Mouse (Mus musculus): ENCODE measurements at regions not wholly inside any gene's neighbourhood (a gene's known extent, or its start where the extent isn't known, plus 50 kb on each side); places are given as distances from the start of the nearest gene placed in this dataset.

GRCm38 (mm10) chr1:160854410-160854809 is 51.8 kb upstream of the Rc3h1 start:
- H3K4me1 ChIP-seq (ENCODE audit: control insufficient read depth in 1 of 2, insufficient read depth in 2 of 2), result no peaks in the 10 kb centered on the region; a peak in 1 of 4 replicates
- no peak overlapping the region for H3K4me2 ChIP-seq (ENCODE audit: insufficient read depth, low read depth, poor library complexity, severe bottlenecking)
- H3K36me3 ChIP-seq (replicated peaks in 1 of 2; ENCODE audit: control insufficient read depth in 1 of 2, insufficient read depth in 1 of 2, low read length in 1 of 2), result no peaks in the 10 kb centered on the region
- H3K79me2 ChIP-seq (replicated peaks; ENCODE audit: control insufficient read depth, extremely low read depth, insufficient read depth, poor library complexity, severe bottlenecking), result no peaks in the 10 kb centered on the region
- TF ChIP-seq ZC3H11A (IDR thresholded peaks at IDR 0.05; ENCODE audit: low read depth, low read length) (peak; percentile 11; the same call in 1 of the 2 replicates), CTCF (conservative IDR thresholded peaks at IDR 0.05 in 1 of 2, IDR thresholded peaks at IDR 0.05 in 1 of 2; ENCODE audit: low read depth in 2 of 2, low read length in 2 of 2) (peak in 1 of 2 experiments; percentile 70; a peak in 2 of 4 replicates), KAT2A (IDR thresholded peaks at IDR 0.05; ENCODE audit: insufficient replicate concordance, low read length) (no peak), SMC3 (IDR thresholded peaks at IDR 0.05; ENCODE audit: low read depth, low read length) (peak; percentile 78), RAD21 (IDR thresholded peaks at IDR 0.05; ENCODE audit: low read depth, low read length) (peak; percentile 70)
- no peak for DNase-seq (ENCODE audit: extremely low read depth)
- H3K27me3 ChIP-seq (replicated peaks), result no peaks in the 10 kb centered on the region
- in situ Hi-C loops (cut with MboI; ENCODE audit: low pct_ligation_motif_present, low pct_unique_long_range_greater_than_20kb, low sequenced_read_pairs), result loop anchor here (10.0 to 25.0 kb wide), 3 partner anchors 292 to 450 kb away; no protein-coding TSS in a partner anchor
- no peak overlapping the region for H3K27ac ChIP-seq (ENCODE audit: insufficient read depth, low read depth)
- no peak overlapping the region for H3K9ac ChIP-seq (ENCODE audit: insufficient read depth, low read depth)
- dilution Hi-C loops (cut with MboI; ENCODE audit: extremely low pct_ligation_motif_present, extremely low pct_unique_long_range_greater_than_20kb, low sequenced_read_pairs), result no loop called here
- no peaks in the 10 kb centered on the region for H3K9me3 ChIP-seq (replicated peaks; ENCODE audit: low read length)
- H3K4me3 ChIP-seq (replicated peaks in 1 of 3; ENCODE audit: low read depth in 2 of 3, low read length in 2 of 3, poor library complexity in 1 of 3), result no peak overlapping the region

- H3K9me3 ChIP-seq (replicated peaks; ENCODE audit: low read length), result no peaks in the 10 kb centered on the region
- no peak overlapping the region for H3K27ac ChIP-seq (ENCODE audit: insufficient read depth, low read depth)
- H3K36me3 ChIP-seq (replicated peaks in 1 of 2; ENCODE audit: control insufficient read depth in 1 of 2, insufficient read depth in 1 of 2, low read length in 1 of 2), result no peaks in the 10 kb centered on the region
- no peaks in the 10 kb centered on the region for H3K27me3 ChIP-seq (replicated peaks)
- H3K9ac ChIP-seq (ENCODE audit: insufficient read depth, low read depth), result no peak overlapping the region
- H3K4me3 ChIP-seq (replicated peaks in 1 of 3; ENCODE audit: low read depth in 2 of 3, low read length in 2 of 3, poor library complexity in 1 of 3), result no peak overlapping the region
- no peak overlapping the region for H3K4me2 ChIP-seq (ENCODE audit: insufficient read depth, low read depth, poor library complexity, severe bottlenecking)
- in situ Hi-C loops (cut with MboI; ENCODE audit: low pct_ligation_motif_present, low pct_unique_long_range_greater_than_20kb, low sequenced_read_pairs), result loop anchor here (10.0 to 25.0 kb wide), 3 partner anchors 293 to 451 kb away; no protein-coding TSS in a partner anchor
- H3K4me1 ChIP-seq (ENCODE audit: control insufficient read depth in 1 of 2, insufficient read depth in 2 of 2), result no peaks in the 10 kb centered on the region
- H3K79me2 ChIP-seq (replicated peaks; ENCODE audit: control insufficient read depth, extremely low read depth, insufficient read depth, poor library complexity, severe bottlenecking), result no peaks in the 10 kb centered on the region
- DNase-seq (ENCODE audit: extremely low read depth), result no peak
- dilution Hi-C loops (cut with MboI; ENCODE audit: extremely low pct_ligation_motif_present, extremely low pct_unique_long_range_greater_than_20kb, low sequenced_read_pairs), result no loop called here
- no peak for TF ChIP-seq MAX (IDR thresholded peaks at IDR 0.05; ENCODE audit: low read length)
- TF ChIP-seq CHD2 (IDR thresholded peaks at IDR 0.05; ENCODE audit: low read length), result no peak
- TF ChIP-seq ELF1 (IDR thresholded peaks at IDR 0.05; ENCODE audit: low read depth, low read length), result no peak
- no peak for TF ChIP-seq HCFC1 (IDR thresholded peaks at IDR 0.05; ENCODE audit: low read depth, low read length)
- TF ChIP-seq NELFE (IDR thresholded peaks at IDR 0.05; ENCODE audit: low read depth, low read length), result no peak
- TF ChIP-seq MAZ (IDR thresholded peaks at IDR 0.05; ENCODE audit: low read depth, low read length), result no peak
- no peak for TF ChIP-seq ZNF384 (IDR thresholded peaks at IDR 0.05; ENCODE audit: low read depth, low read length)
- TF ChIP-seq ZKSCAN1 (IDR thresholded peaks at IDR 0.05; ENCODE audit: borderline replicate concordance, low read depth, low read length), result no peak
- no peak for TF ChIP-seq USF1 (IDR thresholded peaks at IDR 0.05; ENCODE audit: low read depth, low read length)
- TF ChIP-seq ZC3H11A (IDR thresholded peaks at IDR 0.05; ENCODE audit: low read depth, low read length), result no peak
- no peak for TF ChIP-seq CHD1 (IDR thresholded peaks at IDR 0.05; ENCODE audit: low read depth, low read length)
- TF ChIP-seq MEF2A (IDR thresholded peaks at IDR 0.05; ENCODE audit: borderline replicate concordance, low read depth, low read length), result no peak
- no peak for TF ChIP-seq SMC3 (IDR thresholded peaks at IDR 0.05; ENCODE audit: low read depth, low read length)
Measured at GRCm38 (mm10) chr1:160855411-160855810, 50.8 kb upstream of the Rc3h1 start.

All from CH12.LX (cell line).